Mouse (Mus musculus): ENCODE measurements around the gene Cxcr6. TPM values are rescaled to one million over a fixed set of nuclear protein-coding genes. Genes with fewer than 3 reads are reported as not detected.
A peak's percentile ranks its signal among the peaks of the same experiment; 100 is the strongest.

Cxcr6 gene
- polyA plus RNA-seq, 2 experiments, result 0.04 to 0.18 TPM

- DNase-seq (ENCODE audit: low read depth in 3 of 3, low spot score in 3 of 3), result peak; percentile 97 to 98 (median 97)
- peak within 1 kb of the TSS; percentile 98 for H3K9ac ChIP-seq (replicated peaks)
- peak; percentile 94 for ATAC-seq (ENCODE audit: insufficient read depth)
- no peaks in the 10 kb centered on the region for H3K9me3 ChIP-seq (ENCODE audit: control insufficient read depth, low read length)
- H3K4me2 ChIP-seq (ENCODE audit: low read depth), result peak within 1 kb of the TSS; percentile 83
- H3K27me3 ChIP-seq (ENCODE audit: control insufficient read depth, insufficient read depth, low read length), result no peaks in the 10 kb centered on the region
- no peak; the same call in 1 of the 2 replicates for TF ChIP-seq CTCF (IDR thresholded peaks at IDR 0.05; ENCODE audit: low read depth)
- TF ChIP-seq EP300 (IDR thresholded peaks at IDR 0.05; ENCODE audit: low read depth), result no peak; the same call in 1 of the 2 replicates
- peak within 1 kb of the TSS; percentile 80 for H3K27ac ChIP-seq
- H3K4me3 ChIP-seq (ENCODE audit: insufficient read depth in 1 of 2, low read depth in 2 of 2, low read length in 2 of 2), result peak within 1 kb of the TSS; percentile 72 to 97
- peaks cover 18 to 24% of the 10 kb centered on the region in 2 experiments for H3K4me1 ChIP-seq (replicated peaks; ENCODE audit: control insufficient read depth in 2 of 2, insufficient read depth in 2 of 2, low read length in 1 of 2)
- no peaks in the 10 kb centered on the region for H3K36me3 ChIP-seq (replicated peaks; ENCODE audit: control insufficient read depth, insufficient read depth, low read depth)
- WGBS (ENCODE audit: insufficient replicate concordance), result under 1% methylated on average over 47 of the region's 47 CpGs
Measured at GRCm38 (mm10) chr9:123851713-123852448, 45.6 kb downstream of the Cxcr6 start, which contains the start of gene Fyco1. Gene Fyco1, minus strand, starts transcription at chr9:123851899.

GRCm38 (mm10) chr9:123852449-123853390 lies 46.4 kb downstream of the Cxcr6 start:
- WGBS (ENCODE audit: insufficient replicate concordance), result 40% methylated on average over 5 of the region's 5 CpGs

GRCm38 (mm10) chr9:123856836-123857235 lies 50.6 kb downstream of the Cxcr6 start:
- TF ChIP-seq CTCF (IDR thresholded peaks at IDR 0.05; ENCODE audit: low read depth) (no peak), EP300 (IDR thresholded peaks at IDR 0.05; ENCODE audit: low read depth) (no peak)
- Histone ChIP-seq H3K27ac (no peak overlapping the region), H3K9me3 (ENCODE audit: control insufficient read depth, low read length) (no peaks in the 10 kb centered on the region), H3K4me1 (replicated peaks; ENCODE audit: control insufficient read depth in 2 of 2, insufficient read depth in 2 of 2, low read length in 1 of 2) (peaks cover 0 to 6% of the 10 kb centered on the region in 2 experiments; a peak in 3 of 4 replicates), H3K36me3 (replicated peaks; ENCODE audit: control insufficient read depth, insufficient read depth, low read depth) (no peaks in the 10 kb centered on the region), H3K4me3 (ENCODE audit: insufficient read depth in 1 of 2, low read depth in 2 of 2, low read length in 2 of 2) (no peak overlapping the region), H3K27me3 (ENCODE audit: control insufficient read depth, insufficient read depth, low read length) (no peaks in the 10 kb centered on the region), H3K4me2 (ENCODE audit: low read depth) (no peak overlapping the region), H3K9ac (replicated peaks) (no peak overlapping the region)
- WGBS (ENCODE audit: insufficient replicate concordance), result 48% methylated on average over 2 of the region's 2 CpGs
- ATAC-seq (ENCODE audit: insufficient read depth) (no peak), DNase-seq (ENCODE audit: low read depth in 3 of 3, low spot score in 3 of 3) (no peak)

More at GRCm38 (mm10) chr9:123852449-123853390, 46.4 kb downstream of the Cxcr6 start:
- Histone ChIP-seq H3K9me3 (ENCODE audit: control insufficient read depth, low read length) (no peaks in the 10 kb centered on the region), H3K27ac (peak overlapping the region; percentile 26), H3K27me3 (ENCODE audit: control insufficient read depth, insufficient read depth, low read length) (no peaks in the 10 kb centered on the region), H3K4me3 (ENCODE audit: insufficient read depth in 1 of 2, low read depth in 2 of 2, low read length in 2 of 2) (peak overlapping the region; percentile 47 to 52), H3K36me3 (replicated peaks; ENCODE audit: control insufficient read depth, insufficient read depth, low read depth) (no peaks in the 10 kb centered on the region), H3K4me1 (replicated peaks; ENCODE audit: control insufficient read depth in 2 of 2, insufficient read depth in 2 of 2, low read length in 1 of 2) (peaks cover 18 to 24% of the 10 kb centered on the region in 2 experiments), H3K4me2 (ENCODE audit: low read depth) (peak overlapping the region; percentile 77), H3K9ac (replicated peaks) (peak overlapping the region; percentile 59)
- DNase-seq (ENCODE audit: low read depth in 3 of 3, low spot score in 3 of 3) (no peak), ATAC-seq (ENCODE audit: insufficient read depth) (no peak)
- TF ChIP-seq CTCF (IDR thresholded peaks at IDR 0.05; ENCODE audit: low read depth) (no peak), EP300 (IDR thresholded peaks at IDR 0.05; ENCODE audit: low read depth) (no peak)

Other genes starting within 250 kb of the Cxcr6 start
- 0.13 and 0.22 TPM in 2 replicates for gene Slc6a20b, start 173.9 kb upstream of the Cxcr6 start, polyA plus RNA-seq (2012; rRNA removed)
- 0.05 and 0.11 TPM in 2 replicates for gene Slc6a20b, start 173.9 kb upstream of the Cxcr6 start, polyA plus RNA-seq (2014; fragmentation: Nextera tagmentation; extraction: Ambion mirVana)
- 0.12 and 0.13 TPM in 2 replicates for gene Ccr9, start 128.0 kb upstream of the Cxcr6 start, polyA plus RNA-seq (2012; rRNA removed)
- gene Ccr9, start 128.0 kb upstream of the Cxcr6 start, polyA plus RNA-seq (2014; fragmentation: Nextera tagmentation; extraction: Ambion mirVana), result 0.14 and 0.20 TPM in 2 replicates
- 2.7 and 3.3 TPM in 2 replicates for gene Slc6a20a, start 127.6 kb upstream of the Cxcr6 start, polyA plus RNA-seq (2012; rRNA removed)
- gene Slc6a20a, start 127.6 kb upstream of the Cxcr6 start, polyA plus RNA-seq (2014; fragmentation: Nextera tagmentation; extraction: Ambion mirVana), result 2.5 and 2.6 TPM in 2 replicates
- gene Lztfl1, start 88.8 kb upstream of the Cxcr6 start, polyA plus RNA-seq (2012; rRNA removed), result 5.2 and 5.9 TPM in 2 replicates
- 24.3 and 26.0 TPM in 2 replicates for gene Lztfl1, start 88.8 kb upstream of the Cxcr6 start, polyA plus RNA-seq (2014; fragmentation: Nextera tagmentation; extraction: Ambion mirVana)
- gene Fyco1, start 45.4 kb downstream of the Cxcr6 start, polyA plus RNA-seq (2012; rRNA removed), result 2.1 and 2.5 TPM in 2 replicates
- gene Fyco1, start 45.4 kb downstream of the Cxcr6 start, polyA plus RNA-seq (2014; fragmentation: Nextera tagmentation; extraction: Ambion mirVana), result 1.6 and 2.9 TPM in 2 replicates
- 0.01 TPM in 1 of 2 replicates, not detected in the other for gene Xcr1, start 55.6 kb downstream of the Cxcr6 start, polyA plus RNA-seq (2012; rRNA removed)
- gene Xcr1, start 55.6 kb downstream of the Cxcr6 start, polyA plus RNA-seq (2014; fragmentation: Nextera tagmentation; extraction: Ambion mirVana), result not detected in 2 replicates
- 0.70 and 1.4 TPM in 2 replicates for gene Ccr1, start 162.2 kb downstream of the Cxcr6 start, polyA plus RNA-seq (2012; rRNA removed)
- 2.0 and 2.4 TPM in 2 replicates for gene Ccr1, start 162.2 kb downstream of the Cxcr6 start, polyA plus RNA-seq (2014; fragmentation: Nextera tagmentation; extraction: Ambion mirVana)
- 0.04 TPM in 1 of 2 replicates, not detected in the other for gene Ccr1l1, start 171.9 kb downstream of the Cxcr6 start, polyA plus RNA-seq (2012; rRNA removed)
- not detected in 2 replicates for gene Ccr1l1, start 171.9 kb downstream of the Cxcr6 start, polyA plus RNA-seq (2014; fragmentation: Nextera tagmentation; extraction: Ambion mirVana)
- 0.02 and 0.07 TPM in 2 replicates for gene Ccr3, start 215.5 kb downstream of the Cxcr6 start, polyA plus RNA-seq (2012; rRNA removed)
- 0.05 and 0.13 TPM in 2 replicates for gene Ccr3, start 215.5 kb downstream of the Cxcr6 start, polyA plus RNA-seq (2014; fragmentation: Nextera tagmentation; extraction: Ambion mirVana)